Comparison of ENCODE assay signal across 9 mouse cellular contexts in genomic region chr13:91697011-91697410, GRCm38 (mm10). TPM values are rescaled to one million over a fixed set of nuclear protein-coding genes. Genes with fewer than 3 reads are reported as not detected.
A peak's percentile ranks its signal among the peaks of the same experiment; 100 is the strongest.
DNase-seq lines count a peak whose midpoint lies in the region; ATAC-seq lines count a peak whose summit lies in the region.
"Had no signal": no experiment of that assay in that cellular context is flagged by ENCODE, and none has a peak within 500 bp of the region (broad histone marks: within the 10 kb centered on the region; RNA-seq: fewer than 3 reads in every experiment).

No protein-coding gene starts in this region.

- H3K27ac ChIP-seq in heart, embryonic 10.5 days: no peak overlapping the region
- H3K27ac ChIP-seq: limb, embryonic 15.5 days had no signal

- H3K27me3 ChIP-seq in heart, embryonic 10.5 days (ENCODE audit: insufficient read depth, poor library complexity, severe bottlenecking): no peaks in the 10 kb centered on the region
- H3K27me3 ChIP-seq: limb, embryonic 15.5 days had no signal

- peak; percentile 28 to 65 for DNase-seq in heart, adult 18-20 months
- no peak for DNase-seq in heart, embryonic 10.5 days (ENCODE audit: low spot score)
- DNase-seq in A20 (ENCODE audit: low read depth, low spot score) (peak; percentile 73), R1 (ENCODE audit: low read depth, low spot score) (peak; percentile 68)
- DNase-seq in kidney, postnatal 10 days: peak; percentile 49
- no peak for DNase-seq in urinary bladder, postnatal 36 days (ENCODE audit: low spot score in 2 of 2)

- no peak overlapping the region for H3K4me3 ChIP-seq in heart, embryonic 10.5 days
- H3K4me3 ChIP-seq: limb, embryonic 15.5 days had no signal

- H3K36me3 ChIP-seq in heart, embryonic 10.5 days: 0 out of 2 replicates have a peak, but pooled peaks cover 4% of the 10 kb centered on the region

- 0 out of 2 replicates have a peak, but pooled peaks have one; percentile 28 for ATAC-seq in erythroid progenitor cell, adult 5-6 weeks (replicated peaks; ENCODE audit: low FRiP score, poor library complexity, severe bottlenecking)
- ATAC-seq in monocyte, adult 5-6 weeks (replicated peaks; ENCODE audit: insufficient number of reproducible peaks, low FRiP score, low TSS enrichment, poor library complexity, severe bottlenecking): peak; percentile 42

- H3K4me1 ChIP-seq in heart, embryonic 10.5 days: 0 out of 2 replicates have a peak, but pooled peaks cover 3% of the 10 kb centered on the region
- H3K4me1 ChIP-seq: limb, embryonic 15.5 days had no signal

- no peaks in the 10 kb centered on the region for H3K9me3 ChIP-seq in heart, embryonic 10.5 days
- H3K9me3 ChIP-seq: limb, embryonic 15.5 days had no signal

- 52% methylated on average over 3 of the region's 3 CpGs for WGBS in heart, embryonic 10.5 days

RNA-seq across cellular contexts. Expression of gene Acot12, which starts 44.3 kb away (rescaled TPM):
- total RNA-seq in heart, adult 18-20 months (2021): not detected
- polyA plus RNA-seq in heart, embryonic 10.5 days (2016; fragmentation: Nextera tagmentation; extraction: Ambion mirVana): not detected in 2 replicates
- total RNA-seq in erythroid progenitor cell, adult 5-6 weeks (2015; ENCODE audit: low replicate concordance): not detected in 2 replicates
- not detected in 2 replicates for total RNA-seq in erythroid progenitor cell, adult 5-6 weeks (2017; ENCODE audit: low replicate concordance)
- not detected in 3 replicates for total RNA-seq in monocyte, adult 5-6 weeks (2017)
- polyA plus RNA-seq: limb, embryonic 15.5 days had no signal

Comparison
In these comparisons a context has a peak if more than half of its experiments do, and no peak if none do; other contexts are left out.
1. DNase-seq: peak in heart, adult 18-20 months (2 of 2), A20 (single experiment), R1 (single experiment) and kidney, postnatal 10 days (single experiment); none in heart, embryonic 10.5 days (single experiment) and urinary bladder, postnatal 36 days (0 of 2).